Mouse (Mus musculus) cerebellum, adult 8-10 months (tissue): Measurements from ENCODE around the gene Srpk1.
A peak's percentile ranks its signal among the peaks of the same experiment; 100 is the strongest.

Experiments used
- DNase-seq: peaks from one replicate; pipeline ENCODE4 v3.0.0; 2022

Gene Srpk1

DNA sequence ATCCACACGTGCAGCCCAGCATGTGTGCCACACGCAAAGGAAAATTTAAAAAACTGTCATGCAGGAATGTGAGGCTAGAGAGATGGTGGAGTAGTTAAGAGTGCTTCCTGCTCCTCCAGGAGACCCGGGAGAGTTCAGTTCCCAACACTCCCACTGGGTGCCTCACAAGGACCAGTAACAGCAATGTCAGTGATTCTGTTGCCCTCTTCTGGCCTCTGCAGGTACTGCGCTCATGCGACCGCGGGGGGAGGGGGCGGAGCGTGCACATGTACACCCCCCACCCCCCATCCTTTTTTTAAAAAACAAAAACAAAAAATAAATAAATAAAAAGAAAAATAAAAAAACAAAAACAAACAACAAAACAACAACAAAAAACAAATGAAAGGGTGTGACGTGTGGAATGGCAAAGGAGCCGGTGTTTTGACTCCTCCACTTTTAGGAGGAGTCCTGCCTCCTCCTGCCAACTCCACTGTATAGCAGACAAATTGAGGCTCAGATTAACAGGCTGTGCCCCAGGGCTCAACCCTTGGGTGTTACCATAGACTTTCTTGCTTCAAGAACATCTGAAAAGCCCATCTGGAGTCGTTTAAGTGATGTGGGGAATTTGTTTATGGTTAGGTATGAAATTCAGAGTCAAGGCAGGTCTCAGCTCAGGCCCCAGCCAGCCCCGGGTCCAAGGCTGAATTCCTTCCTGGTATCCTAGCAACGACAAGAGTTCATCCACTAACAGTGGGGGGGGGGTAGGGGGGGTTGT is 69.3 kb downstream of the Srpk1 start:
- peak; percentile 39 for DNase-seq

DNA sequence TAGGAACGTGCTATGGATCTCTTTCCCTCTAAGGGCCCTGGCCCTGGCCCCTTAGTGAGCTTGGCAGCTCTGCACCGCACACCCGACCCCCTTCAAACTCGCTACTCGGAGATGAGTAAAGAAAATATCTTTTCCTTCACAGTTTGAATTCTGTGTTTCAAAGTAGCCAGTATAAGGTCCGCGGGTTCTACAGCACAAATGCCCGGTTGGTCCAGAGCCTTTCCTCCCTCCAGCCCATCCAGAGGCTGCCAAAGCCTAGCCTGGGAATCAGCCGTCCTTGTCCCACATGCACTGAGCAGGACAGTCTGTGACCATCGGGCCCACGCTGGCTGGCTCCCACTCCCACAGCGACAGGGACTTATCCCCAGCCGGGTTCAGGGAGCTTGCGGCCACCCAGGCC is 73.4 kb downstream of the Srpk1 start, which contains the start of gene Clpsl2:
Gene Clpsl2, plus strand, starts transcription at position 301 of the 400 bp plus-strand sequence.
- no peak for DNase-seq

DNA sequence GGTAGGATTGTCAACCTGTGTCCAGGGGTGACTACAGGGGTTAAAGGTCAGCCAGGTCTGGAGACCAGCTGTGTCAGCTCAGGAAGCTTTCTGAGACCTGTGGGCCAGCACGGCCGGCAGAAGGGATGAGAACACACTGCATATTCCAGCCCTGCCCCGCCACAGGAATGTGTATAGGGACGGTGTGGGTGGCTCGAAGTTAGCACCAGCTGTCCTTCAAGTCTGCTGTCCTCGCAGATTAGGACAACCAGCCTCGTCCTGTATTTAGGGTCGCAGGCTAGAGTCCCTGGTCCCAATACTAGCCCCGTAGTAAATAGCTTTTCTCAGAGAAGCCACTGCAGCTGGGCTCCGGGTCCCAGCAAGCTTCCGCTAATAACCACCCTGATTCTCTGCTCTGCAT is 74.0 kb downstream of the Srpk1 start:
- DNase-seq, result no peak

DNA sequence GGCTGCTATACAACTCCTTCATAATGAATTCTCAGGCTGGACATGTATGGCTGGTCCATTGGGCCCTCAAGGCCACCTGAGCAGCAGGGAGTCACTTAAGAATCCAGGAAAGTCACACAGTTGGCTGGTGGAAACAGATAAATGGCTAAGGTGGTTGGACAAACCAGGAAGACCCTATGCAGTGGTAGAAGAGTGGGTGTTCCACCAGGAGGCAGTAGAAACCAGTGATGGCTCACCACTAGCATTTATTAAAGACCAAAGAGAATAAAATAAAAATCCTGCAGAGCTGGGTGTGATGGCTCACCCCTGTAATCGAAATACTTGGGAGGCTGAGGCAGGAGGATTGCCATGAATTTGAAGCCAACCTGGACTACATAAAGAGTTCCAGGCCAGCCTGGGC is 75.6 kb downstream of the Srpk1 start:
- DNase-seq, result no peak

DNA sequence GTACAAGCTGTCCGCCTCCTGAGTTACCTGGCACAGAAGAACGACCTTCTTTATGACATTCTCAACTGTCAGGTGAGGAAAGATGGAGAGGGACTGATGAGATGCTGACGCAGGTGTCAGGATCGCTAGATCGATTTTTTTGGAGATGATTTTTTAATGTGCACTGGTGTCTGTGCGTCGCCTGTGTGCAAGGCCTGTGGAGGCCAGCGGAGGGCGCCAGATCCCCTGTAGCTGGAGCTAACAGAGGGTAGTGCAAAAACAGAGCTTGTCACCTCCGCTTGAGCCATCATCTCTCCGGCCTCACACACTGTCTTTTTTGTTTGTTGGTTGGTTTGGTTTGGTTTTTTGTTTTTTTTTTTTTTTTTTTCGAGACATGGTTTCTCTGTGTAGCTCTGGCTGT is 84.6 kb downstream of the Srpk1 start:
- no peak for DNase-seq
